Mouse (Mus musculus) liver, postnatal 0 days (tissue): ENCODE measurements at regions not wholly inside any gene's neighbourhood (a gene's known extent, or its start where the extent isn't known, plus 50 kb on each side); places are given as distances from the start of the nearest gene placed in this dataset.

Experiments
- ATAC-seq: fragments of 200-750 bp; cut with Nextera tagmentation; 2 replicates; pipeline ENCODE4 v1.8.0; 2017; ENCODE audit warnings: mild to moderate bottlenecking, moderate library complexity
- DNase-seq: peaks from one replicate; pipeline ENCODE4 v3.0.0-alpha.2; 2016
- H3K27ac ChIP-seq: fragments of 300-500 bp; sonication (generic); 2 replicates; pipeline ENCODE4 v1.5.1; 2014; ENCODE audit warnings: antibody characterized with exemption, moderate library complexity, mild to moderate bottlenecking, low read depth
- H3K27me3 ChIP-seq: fragments of 300-500 bp; sonication (generic); 2 replicates; pipeline ENCODE4 v1.6.1; 2014; ENCODE audit warnings: low read length, control low read depth, mixed read lengths; ENCODE audit not compliant: insufficient read depth
- H3K36me3 ChIP-seq: fragments of 300-500 bp; sonication (generic); replicated peaks from 2 replicates; pipeline ENCODE4 v1.6.1; 2014; ENCODE audit warnings: mild to moderate bottlenecking, control low read depth, low read length, moderate library complexity, mixed read lengths; ENCODE audit not compliant: insufficient read depth
- H3K4me1 ChIP-seq: fragments of 300-500 bp; sonication (generic); 2 replicates; pipeline ENCODE4 v1.6.1; 2014; ENCODE audit warnings: antibody characterized with exemption, mild to moderate bottlenecking, control low read depth; ENCODE audit not compliant: insufficient read depth
- H3K4me2 ChIP-seq: fragments of 300-500 bp; sonication (generic); 2 replicates; pipeline ENCODE4 v1.6.1; 2014; ENCODE audit warnings: low read depth, mild to moderate bottlenecking, low read length, moderate library complexity, mixed read lengths
- H3K4me3 ChIP-seq: fragments of 300-500 bp; sonication (generic); 2 replicates; pipeline ENCODE4 v1.5.1; 2014; ENCODE audit warnings: low read depth, low read length
- H3K9ac ChIP-seq: fragments of 300-500 bp; sonication (generic); replicated peaks from 2 replicates; pipeline ENCODE4 v1.6.1; 2014; ENCODE audit warnings: mild to moderate bottlenecking, moderate library complexity
- H3K9me3 ChIP-seq: fragments of 300-500 bp; sonication (generic); 2 replicates; pipeline ENCODE4 v1.6.1; 2016; ENCODE audit warnings: mild to moderate bottlenecking, control low read depth, low read length, mixed read lengths
- CTCF ChIP-seq: sonication (generic); IDR thresholded peaks from 2 replicates; pipeline ENCODE4 v1.5.1; 2016; ENCODE audit warnings: antibody characterized with exemption, low read depth
- EP300 ChIP-seq: IDR thresholded peaks from 2 replicates; pipeline ENCODE4 v1.6.1; 2016; ENCODE audit warnings: antibody characterized with exemption, low read depth, mild to moderate bottlenecking
- WGBS: fragments of 180-500 bp; shearing (Covaris S2); extraction: QIAGEN DNeasy Blood & Tissue Kit; methylation state at CpG from one replicate; pipeline ENCODE4 v1.1.7; 2014; ENCODE audit not compliant: insufficient replicate concordance; 5-methylcytosine and 5-hydroxymethylcytosine counted together

DNA sequence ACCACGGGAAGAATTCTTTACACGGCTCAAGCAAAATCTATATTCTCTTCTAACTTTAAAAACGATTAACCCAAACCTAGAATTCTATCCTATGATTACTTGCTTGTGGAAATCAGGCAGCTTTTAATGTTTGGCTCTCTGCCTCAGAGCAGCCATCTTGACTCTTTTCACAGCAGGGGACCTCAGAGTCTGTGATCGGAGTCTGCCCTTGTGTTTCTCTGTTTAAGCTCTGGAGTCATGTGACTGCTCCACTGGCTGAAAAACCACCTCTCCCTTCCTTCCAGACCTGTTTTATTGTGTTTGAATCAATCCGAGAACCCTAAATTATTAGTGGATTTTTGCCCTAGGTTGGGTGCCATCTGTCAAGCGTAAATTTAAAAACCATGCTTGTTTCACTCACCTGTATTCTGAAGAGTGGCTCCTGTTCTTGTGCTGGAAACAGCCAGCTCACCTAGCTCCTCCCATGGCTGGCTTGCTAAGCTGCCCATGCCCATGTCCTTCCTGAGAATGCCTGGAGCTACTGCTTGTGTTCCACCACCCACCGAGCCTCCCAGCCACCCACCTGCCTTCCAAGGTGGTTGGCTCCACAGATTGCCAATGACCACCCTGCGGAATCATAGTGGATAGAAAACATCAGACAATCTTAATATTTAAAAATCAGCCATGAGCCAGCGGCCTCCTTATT lies 62.6 kb downstream of the Perp start:
- Histone ChIP-seq H3K27me3 (no peaks in the 10 kb centered on the region), H3K4me2 (no peak overlapping the region), H3K4me3 (no peak overlapping the region), H3K27ac (no peak overlapping the region), H3K9me3 (no peaks in the 10 kb centered on the region), H3K36me3 (no peaks in the 10 kb centered on the region), H3K9ac (no peak overlapping the region), H3K4me1 (no peaks in the 10 kb centered on the region)
- 83% methylated on average over 9 of the region's 9 CpGs for WGBS
- no peak for DNase-seq
- TF ChIP-seq CTCF = no peak
- no peak for TF ChIP-seq EP300
- ATAC-seq = no peak

DNA sequence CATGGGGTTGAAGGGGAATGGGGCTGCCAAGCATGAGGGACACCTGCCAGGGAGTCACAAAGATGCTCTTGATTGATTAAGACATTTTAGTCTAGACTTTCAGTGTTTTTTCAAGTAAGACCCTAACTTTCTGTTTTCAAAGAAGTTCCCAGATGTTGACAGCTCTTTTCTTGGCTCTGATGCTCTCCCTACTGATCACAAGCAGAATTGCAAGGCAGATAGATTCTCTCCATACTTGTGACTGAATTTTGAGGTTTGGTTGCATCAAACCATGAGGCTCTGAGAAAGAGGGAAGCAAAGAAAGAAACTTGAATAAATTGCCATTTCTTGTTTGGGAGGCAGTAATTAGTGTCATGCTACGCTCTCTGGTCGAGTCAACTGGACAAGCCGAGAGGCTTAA lies 64.5 kb downstream of the Perp start:
- no peak overlapping the region for H3K27ac ChIP-seq
- H3K4me3 ChIP-seq = no peak overlapping the region
- H3K4me1 ChIP-seq = no peaks in the 10 kb centered on the region
- no peak overlapping the region for H3K9ac ChIP-seq
- WGBS = 76% methylated on average over 3 of the region's 3 CpGs
- H3K36me3 ChIP-seq = no peaks in the 10 kb centered on the region
- no peaks in the 10 kb centered on the region for H3K9me3 ChIP-seq
- TF ChIP-seq CTCF (peak; percentile 23), EP300 (no peak)
- H3K4me2 ChIP-seq = no peak overlapping the region
- DNase-seq = no peak
- no peaks in the 10 kb centered on the region for H3K27me3 ChIP-seq
- no peak for ATAC-seq

DNA sequence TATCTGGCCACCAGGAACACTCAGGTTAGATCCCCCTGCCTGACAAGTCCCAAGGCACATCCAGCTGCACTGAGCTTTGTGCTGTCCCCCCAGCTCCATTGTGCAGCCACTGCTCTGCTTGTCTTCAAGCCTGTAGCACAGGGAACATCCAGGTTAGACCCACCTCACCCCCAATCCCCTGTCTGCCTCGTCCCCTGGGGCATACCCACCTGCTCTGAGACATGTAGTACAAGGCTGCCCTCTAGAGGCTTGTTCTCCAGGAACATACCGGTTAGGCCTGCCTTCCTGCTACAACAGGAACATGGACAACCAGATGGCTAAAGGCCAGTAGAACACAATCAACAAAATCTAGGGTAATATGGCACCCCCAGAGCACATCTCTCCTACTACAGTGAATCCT lies 66.1 kb downstream of the Perp start:
- WGBS = 5% methylated on average over 2 of the region's 2 CpGs
- ATAC-seq (no peak), DNase-seq (peak; percentile 36)
- no peak overlapping the region for H3K27ac ChIP-seq
- H3K4me2 ChIP-seq = no peak overlapping the region
- H3K9ac ChIP-seq = no peak overlapping the region
- TF ChIP-seq CTCF (peak; percentile 71), EP300 (no peak)
- no peaks in the 10 kb centered on the region for H3K4me1 ChIP-seq
- no peak overlapping the region for H3K4me3 ChIP-seq
- H3K27me3 ChIP-seq = no peaks in the 10 kb centered on the region
- H3K36me3 ChIP-seq = no peaks in the 10 kb centered on the region
- H3K9me3 ChIP-seq = no peaks in the 10 kb centered on the region

DNA sequence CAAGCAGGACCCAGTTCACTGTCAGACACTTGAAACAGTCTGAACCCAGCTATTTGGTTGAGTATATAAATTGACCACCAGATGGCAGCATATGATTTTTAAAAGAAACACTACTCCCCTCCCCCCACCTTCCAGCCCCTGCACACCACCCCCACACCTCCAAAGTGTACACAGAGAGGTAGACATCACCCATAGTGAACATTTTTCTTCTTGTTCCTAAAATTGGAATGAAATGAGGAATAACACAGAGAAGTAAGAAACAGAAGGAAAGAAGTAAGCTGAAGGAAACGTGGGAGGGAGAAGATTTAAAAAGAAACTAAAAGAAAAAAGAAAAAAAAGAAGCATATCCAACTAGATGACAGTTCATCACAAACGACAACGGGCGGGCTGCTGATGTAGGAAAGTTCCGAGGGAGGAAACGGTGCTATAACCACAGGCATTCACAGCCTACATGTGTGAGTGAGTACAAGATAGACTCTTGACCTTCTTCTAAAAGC lies 72.3 kb downstream of the Perp start:
- Histone ChIP-seq H3K4me3 (no peak overlapping the region), H3K9ac (no peak overlapping the region), H3K36me3 (no peaks in the 10 kb centered on the region), H3K4me2 (peak overlapping the region; percentile 35), H3K4me1 (peaks cover 4% of the 10 kb centered on the region; the same call in 1 of the 2 replicates), H3K9me3 (no peaks in the 10 kb centered on the region), H3K27ac (no peak overlapping the region), H3K27me3 (no peaks in the 10 kb centered on the region)
- no peak for TF ChIP-seq EP300
- TF ChIP-seq CTCF = peak; percentile 51
- ATAC-seq = no peak
- WGBS = 18% methylated on average over 6 of the region's 6 CpGs
- peak; percentile 20 for DNase-seq

DNA sequence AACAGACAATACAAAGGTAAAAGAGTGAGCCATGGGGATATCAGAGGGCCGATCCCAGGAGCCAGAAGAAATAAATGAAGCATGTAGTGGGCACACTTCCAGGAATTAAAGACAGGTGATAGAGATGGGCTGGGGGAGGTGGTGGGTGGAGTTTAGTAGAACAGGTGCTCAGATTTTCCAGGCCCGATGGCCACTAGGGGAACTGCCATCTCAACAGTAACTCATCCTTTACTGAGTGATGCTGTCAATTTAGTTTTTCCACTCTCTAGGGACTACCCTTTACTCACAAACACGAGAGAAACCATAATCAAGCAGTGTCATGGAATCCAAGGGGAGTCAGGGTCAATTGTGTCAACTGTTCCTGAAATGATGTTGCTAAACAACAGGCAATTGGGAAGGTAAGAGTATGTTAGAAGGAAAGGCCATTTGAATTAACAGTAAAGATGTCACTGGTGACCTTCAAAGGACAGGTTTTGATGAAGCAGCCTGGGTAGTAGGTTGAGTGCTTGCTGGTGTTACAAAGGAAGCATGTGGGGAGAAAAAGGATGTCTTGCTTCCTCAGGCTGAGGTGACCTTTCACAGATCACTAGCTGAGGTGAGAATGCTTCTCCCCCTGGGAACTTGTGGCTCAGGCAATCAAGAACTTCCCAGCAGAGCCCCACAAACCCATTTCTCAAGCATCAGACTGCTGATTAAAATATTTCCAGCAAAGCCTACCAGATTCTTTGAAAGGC lies 78.4 kb downstream of the Perp start:
- DNase-seq (no peak), ATAC-seq (no peak)
- Histone ChIP-seq H3K4me2 (no peak overlapping the region), H3K9me3 (no peaks in the 10 kb centered on the region), H3K4me1 (peaks cover 6% of the 10 kb centered on the region; the same call in 1 of the 2 replicates), H3K36me3 (no peaks in the 10 kb centered on the region), H3K4me3 (no peak overlapping the region), H3K9ac (no peak overlapping the region), H3K27me3 (no peaks in the 10 kb centered on the region), H3K27ac (no peak overlapping the region)
- WGBS = 48% methylated on average over 3 of the region's 3 CpGs
- no peak for TF ChIP-seq CTCF
- no peak for TF ChIP-seq EP300

DNA sequence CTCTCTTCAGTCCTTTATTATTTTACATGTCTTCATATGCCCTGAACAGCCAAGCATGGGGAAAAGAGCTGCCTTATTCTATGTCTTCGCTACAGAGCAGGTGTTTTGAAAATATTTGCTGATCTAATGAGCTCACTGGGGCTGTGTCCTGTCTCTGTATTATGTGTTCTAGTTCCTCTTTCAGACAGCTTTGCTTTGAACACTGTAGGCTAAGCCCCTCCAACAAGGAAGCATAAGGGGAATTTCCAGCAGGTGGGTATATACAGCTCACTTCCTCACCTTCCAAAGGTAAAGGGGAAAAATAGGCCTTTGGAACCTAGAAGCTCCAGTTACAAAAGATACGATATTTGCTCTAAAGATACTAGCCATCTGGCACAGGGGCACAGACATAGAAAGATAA lies 83.0 kb downstream of the Perp start:
- DNase-seq (no peak), ATAC-seq (no peak)
- WGBS = 33% methylated on average over 2 of the region's 2 CpGs
- Histone ChIP-seq H3K4me3 (no peak overlapping the region), H3K27me3 (no peaks in the 10 kb centered on the region), H3K4me1 (peaks cover 6% of the 10 kb centered on the region; the same call in 1 of the 2 replicates), H3K9ac (no peak overlapping the region), H3K36me3 (no peaks in the 10 kb centered on the region), H3K4me2 (no peak overlapping the region), H3K27ac (no peak overlapping the region), H3K9me3 (no peaks in the 10 kb centered on the region)
- no peak for TF ChIP-seq EP300
- no peak for TF ChIP-seq CTCF
